Mouse (Mus musculus) urinary bladder, postnatal 25 days (tissue): ENCODE measurements at regions not wholly inside any gene's neighbourhood (a gene's known extent, or its start where the extent isn't known, plus 50 kb on each side); places are given as distances from the start of the nearest gene placed in this dataset.

Source experiments
- DNase-seq: peaks from one replicate; pipeline ENCODE4 v3.0.0; 2022; ENCODE audit warnings: low spot score

GRCm38 (mm10) chr9:116231351-116232311, 56.5 kb upstream of the Tgfbr2 start:
- DNase-seq, result no peak

- DNase-seq, result no peak
Observed at GRCm38 (mm10) chr9:116230346-116230745, 55.2 kb upstream of the Tgfbr2 start.

- DNase-seq, result no peak
Observed at GRCm38 (mm10) chr9:116228443-116228842, 53.3 kb upstream of the Tgfbr2 start.

- DNase-seq, result no peak
Observed at GRCm38 (mm10) chr9:116227738-116228137, 52.6 kb upstream of the Tgfbr2 start.
